Mouse (Mus musculus) megakaryocyte progenitor cell, adult 5-6 weeks (primary cell): ENCODE results near the gene 6030452D12Rik. TPM values are rescaled to one million over a fixed set of nuclear protein-coding genes. Genes with fewer than 3 reads are reported as not detected.
A peak's percentile ranks its signal among the peaks of the same experiment; 100 is the strongest.

ENCODE experiments used
- ATAC-seq: replicated peaks from 2 replicates; pipeline ENCODE4 v1.8.0; 2016; ENCODE audit warnings: mild to moderate bottlenecking, moderate TSS enrichment, inconsistent platforms; ENCODE audit not compliant: poor library complexity
- total RNA-seq, 2 experiments: library from RNA; stranded (forward) in 1 of 2; stranded (reverse) in 1 of 2; fragments of 157-497, 149-512 nt in 1 of 2; fragments of 200-1000 nt in 1 of 2; gene quantifications; 2 replicates each; pipeline versions ENCODE4 v1.2.3 to v1.2.4; 2015 to 2017

Gene 6030452D12Rik
- not detected in 2 replicates for total RNA-seq (2015)
- total RNA-seq (2017), result not detected in 2 replicates

- peak; percentile 93 for ATAC-seq
Measured at GRCm38 (mm10) chr8:106500018-106500685, at the start of gene 6030452D12Rik. TSS of gene 6030452D12Rik (plus strand) at chr8:106500522.

- no peak for ATAC-seq
Measured at GRCm38 (mm10) chr8:106451301-106452085, 48.8 kb upstream of the 6030452D12Rik start.

- ATAC-seq, result no peak
Measured at GRCm38 (mm10) chr8:106452701-106453481, 47.4 kb upstream of the 6030452D12Rik start.

GRCm38 (mm10) chr8:106454036-106454435 is 46.3 kb upstream of the 6030452D12Rik start:
- ATAC-seq, result no peak

- ATAC-seq, result no peak
Measured at GRCm38 (mm10) chr8:106462131-106462530, 38.2 kb upstream of the 6030452D12Rik start.

GRCm38 (mm10) chr8:106463795-106464194 is 36.5 kb upstream of the 6030452D12Rik start:
- no peak for ATAC-seq

GRCm38 (mm10) chr8:106469485-106469884 is 30.8 kb upstream of the 6030452D12Rik start:
- no peak for ATAC-seq

GRCm38 (mm10) chr8:106474001-106474400 is 26.3 kb upstream of the 6030452D12Rik start:
- no peak for ATAC-seq

GRCm38 (mm10) chr8:106504241-106504640 is 3.9 kb downstream of the 6030452D12Rik start:
- no peak for ATAC-seq

- no peak for ATAC-seq
Measured at GRCm38 (mm10) chr8:106505328-106505965, 5.1 kb downstream of the 6030452D12Rik start.

- ATAC-seq, result no peak
Measured at GRCm38 (mm10) chr8:106506106-106506505, 5.8 kb downstream of the 6030452D12Rik start.

GRCm38 (mm10) chr8:106507761-106508331 is 7.5 kb downstream of the 6030452D12Rik start:
- ATAC-seq, result peak; percentile 31; the same call in 1 of the 2 replicates

- no peak for ATAC-seq
Measured at GRCm38 (mm10) chr8:106508456-106508855, 8.1 kb downstream of the 6030452D12Rik start.

GRCm38 (mm10) chr8:106509079-106509780 is 8.9 kb downstream of the 6030452D12Rik start:
- no peak for ATAC-seq

- no peak for ATAC-seq
Measured at GRCm38 (mm10) chr8:106510365-106510975, 10.1 kb downstream of the 6030452D12Rik start, which contains the start of gene Cdh3. TSS of gene Cdh3 (plus strand) at chr8:106510891.

GRCm38 (mm10) chr8:106511065-106511501 is 10.8 kb downstream of the 6030452D12Rik start:
- ATAC-seq, result 0 out of 2 replicates have a peak, but pooled peaks have one; percentile 37

- no peak for ATAC-seq
Measured at GRCm38 (mm10) chr8:106511531-106512041, 11.3 kb downstream of the 6030452D12Rik start.

- ATAC-seq, result no peak
Measured at GRCm38 (mm10) chr8:106512475-106513150, 12.3 kb downstream of the 6030452D12Rik start.
